Mouse (Mus musculus): Measurements from ENCODE around the gene Mcrip2.

The Mcrip2 gene

GRCm38 (mm10) chr17:25835301-25835700 lies 33.3 kb downstream of the Mcrip2 start:
- no peak for DNase-seq (ENCODE audit: low read depth, low spot score)

GRCm38 (mm10) chr17:25834595-25835222 lies 33.9 kb downstream of the Mcrip2 start:
- DNase-seq (ENCODE audit: low read depth, low spot score): no peak

GRCm38 (mm10) chr17:25833961-25834594 lies 34.5 kb downstream of the Mcrip2 start:
- no peak for DNase-seq (ENCODE audit: low read depth, low spot score)

GRCm38 (mm10) chr17:25833291-25833663 lies 35.3 kb downstream of the Mcrip2 start, which contains the start of gene Stub1:
Gene Stub1, minus strand, starts transcription at chr17:25833404.
- DNase-seq (ENCODE audit: low read depth, low spot score): peak; percentile 85

- peak; percentile 99 for DNase-seq (ENCODE audit: low read depth, low spot score)
Observed at GRCm38 (mm10) chr17:25832436-25833290, 35.9 kb downstream of the Mcrip2 start.

- no peak for DNase-seq (ENCODE audit: low read depth, low spot score)
Observed at GRCm38 (mm10) chr17:25831451-25832281, 36.9 kb downstream of the Mcrip2 start.

- no peak for DNase-seq (ENCODE audit: low read depth, low spot score)
Observed at GRCm38 (mm10) chr17:25830806-25831431, 37.6 kb downstream of the Mcrip2 start.

GRCm38 (mm10) chr17:25830200-25830753 lies 38.3 kb downstream of the Mcrip2 start:
- DNase-seq (ENCODE audit: low read depth, low spot score): no peak

- DNase-seq (ENCODE audit: low read depth, low spot score): no peak
Observed at GRCm38 (mm10) chr17:25829558-25830017, 39.0 kb downstream of the Mcrip2 start.

- peak; percentile 79 for DNase-seq (ENCODE audit: low read depth, low spot score)
Observed at GRCm38 (mm10) chr17:25828712-25829557, 39.6 kb downstream of the Mcrip2 start, which contains the start of gene Jmjd8. Gene Jmjd8, plus strand, starts transcription at chr17:25828867.

GRCm38 (mm10) chr17:25828223-25828594 lies 40.4 kb downstream of the Mcrip2 start:
- no peak for DNase-seq (ENCODE audit: low read depth, low spot score)

GRCm38 (mm10) chr17:25827546-25828222 lies 40.9 kb downstream of the Mcrip2 start:
- DNase-seq (ENCODE audit: low read depth, low spot score): no peak

- DNase-seq (ENCODE audit: low read depth, low spot score): no peak
Observed at GRCm38 (mm10) chr17:25827011-25827410, 41.6 kb downstream of the Mcrip2 start.

- no peak for DNase-seq (ENCODE audit: low read depth, low spot score)
Observed at GRCm38 (mm10) chr17:25825984-25826570, 42.5 kb downstream of the Mcrip2 start.

GRCm38 (mm10) chr17:25825311-25825710 lies 43.3 kb downstream of the Mcrip2 start:
- DNase-seq (ENCODE audit: low read depth, low spot score): no peak

- DNase-seq (ENCODE audit: low read depth, low spot score): no peak
Observed at GRCm38 (mm10) chr17:25824362-25825142, 44.0 kb downstream of the Mcrip2 start.

GRCm38 (mm10) chr17:25823452-25823851 lies 45.1 kb downstream of the Mcrip2 start, which contains the start of gene Wdr24:
Gene Wdr24, plus strand, starts transcription at chr17:25823627.
- DNase-seq (ENCODE audit: low read depth, low spot score): peak; percentile 86

Measured in forelimb bud, embryonic 11.5 days (tissue).